Mouse (Mus musculus): ENCODE results near the gene Meis1. TPM values are rescaled to one million over a fixed set of nuclear protein-coding genes. Genes with fewer than 3 reads are reported as not detected.

The Meis1 gene
- polyA plus RNA-seq, 1 experiment from 2014 or later: 50.1 TPM

- Histone ChIP-seq H3K27ac (replicated peaks in 1 of 2; ENCODE audit: control insufficient read depth in 1 of 2, insufficient read depth in 1 of 2, low read depth in 2 of 2, low read length in 2 of 2) (no peak overlapping the region), H3K27me3 (ENCODE audit: control insufficient read depth, insufficient read depth, low read length) (no peaks in the 10 kb centered on the region)
- no peak for ATAC-seq (ENCODE audit: insufficient number of reproducible peaks, insufficient read depth, low FRiP score, low read depth)
Measured at GRCm38 (mm10) chr11:18883987-18884386, 134.8 kb downstream of the Meis1 start.

GRCm38 (mm10) chr11:18883507-18883881 is 135.3 kb downstream of the Meis1 start:
- H3K36me3 ChIP-seq (ENCODE audit: control insufficient read depth, insufficient read depth, low read length): peaks cover 40% of the 10 kb centered on the region
- H3K9ac ChIP-seq (ENCODE audit: low read length): no peak overlapping the region
- H3K4me2 ChIP-seq (ENCODE audit: low read length): no peak overlapping the region
- H3K4me3 ChIP-seq (ENCODE audit: control insufficient read depth in 1 of 2, insufficient read depth in 1 of 2, low read depth in 1 of 2, low read length in 2 of 2): no peak overlapping the region
- no peak overlapping the region for H3K27ac ChIP-seq (replicated peaks in 1 of 2; ENCODE audit: control insufficient read depth in 1 of 2, insufficient read depth in 1 of 2, low read depth in 2 of 2, low read length in 2 of 2)
- H3K4me1 ChIP-seq (ENCODE audit: control insufficient read depth in 2 of 2, insufficient read depth in 2 of 2, low read length in 2 of 2): peaks cover 7 to 17% of the 10 kb centered on the region in 2 experiments; a peak in 3 of 4 replicates
- H3K27me3 ChIP-seq (ENCODE audit: control insufficient read depth, insufficient read depth, low read length): no peaks in the 10 kb centered on the region
- ATAC-seq (ENCODE audit: insufficient number of reproducible peaks, insufficient read depth, low FRiP score, low read depth): no peak
- WGBS: 62% methylated on average over 2 of the region's 2 CpGs
- no peaks in the 10 kb centered on the region for H3K9me3 ChIP-seq (ENCODE audit: control insufficient read depth, low read length)

More at GRCm38 (mm10) chr11:18883987-18884386, 134.8 kb downstream of the Meis1 start:
- peaks cover 40% of the 10 kb centered on the region for H3K36me3 ChIP-seq (ENCODE audit: control insufficient read depth, insufficient read depth, low read length)
- H3K9me3 ChIP-seq (ENCODE audit: control insufficient read depth, low read length): no peaks in the 10 kb centered on the region
- 84% methylated on average over 3 of the region's 3 CpGs for WGBS
- peaks cover 7 to 19% of the 10 kb centered on the region in 2 experiments; a peak in 3 of 4 replicates for H3K4me1 ChIP-seq (ENCODE audit: control insufficient read depth in 2 of 2, insufficient read depth in 2 of 2, low read length in 2 of 2)
- no peak overlapping the region for H3K4me3 ChIP-seq (ENCODE audit: control insufficient read depth in 1 of 2, insufficient read depth in 1 of 2, low read depth in 1 of 2, low read length in 2 of 2)
- no peak overlapping the region for H3K4me2 ChIP-seq (ENCODE audit: low read length)
- H3K9ac ChIP-seq (ENCODE audit: low read length): no peak overlapping the region

DNA sequence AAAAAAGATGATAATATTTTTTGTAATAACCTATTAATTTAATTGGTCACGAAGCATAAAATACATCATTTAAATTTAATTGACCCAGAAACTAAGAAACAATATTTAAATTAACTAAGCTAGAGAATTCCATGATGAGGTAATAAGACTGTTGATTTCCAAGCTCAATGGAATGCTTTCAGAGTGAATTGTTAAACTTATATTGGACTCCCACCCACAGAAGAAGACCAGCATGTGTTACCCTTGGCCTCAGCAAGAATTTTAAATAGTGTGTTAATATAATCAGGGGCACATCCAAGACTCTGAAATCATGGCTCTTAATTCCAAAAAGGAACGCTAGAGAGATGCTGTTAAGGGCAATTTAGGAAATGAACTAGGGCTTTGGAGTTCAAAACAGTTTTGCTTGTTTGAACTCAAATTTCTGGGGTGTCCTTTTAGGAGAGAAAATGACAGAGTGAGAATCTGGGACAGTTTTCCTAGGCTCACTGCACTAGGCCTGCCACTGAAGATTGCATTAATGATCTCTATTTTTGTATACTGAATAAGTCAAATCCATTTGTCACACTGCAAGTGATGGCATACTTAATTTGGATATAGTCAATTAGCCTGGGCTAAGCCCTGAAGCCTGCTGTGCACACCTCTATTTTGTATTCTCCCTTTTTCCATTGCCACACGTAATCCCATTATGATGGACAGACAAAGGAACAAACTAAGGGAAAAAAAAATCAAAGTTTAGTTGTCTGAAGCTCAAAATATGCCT is 135.9 kb downstream of the Meis1 start:
- Histone ChIP-seq H3K4me1 (ENCODE audit: control insufficient read depth in 2 of 2, insufficient read depth in 2 of 2, low read length in 2 of 2) (peaks cover 7 to 12% of the 10 kb centered on the region in 2 experiments; a peak in 3 of 4 replicates), H3K9me3 (ENCODE audit: control insufficient read depth, low read length) (no peaks in the 10 kb centered on the region), H3K27ac (replicated peaks in 1 of 2; ENCODE audit: control insufficient read depth in 1 of 2, insufficient read depth in 1 of 2, low read depth in 2 of 2, low read length in 2 of 2) (no peak overlapping the region), H3K36me3 (ENCODE audit: control insufficient read depth, insufficient read depth, low read length) (peaks cover 40% of the 10 kb centered on the region), H3K27me3 (ENCODE audit: control insufficient read depth, insufficient read depth, low read length) (no peaks in the 10 kb centered on the region), H3K4me3 (ENCODE audit: control insufficient read depth in 1 of 2, insufficient read depth in 1 of 2, low read depth in 1 of 2, low read length in 2 of 2) (no peak overlapping the region), H3K4me2 (ENCODE audit: low read length) (no peak overlapping the region), H3K9ac (ENCODE audit: low read length) (no peak overlapping the region)
- WGBS: 90% methylated on average over 3 of the region's 3 CpGs
- ATAC-seq (ENCODE audit: insufficient number of reproducible peaks, insufficient read depth, low FRiP score, low read depth): no peak

GRCm38 (mm10) chr11:18882315-18882714 is 136.5 kb downstream of the Meis1 start:
- Histone ChIP-seq H3K27me3 (ENCODE audit: control insufficient read depth, insufficient read depth, low read length) (no peaks in the 10 kb centered on the region), H3K4me2 (ENCODE audit: low read length) (no peak overlapping the region), H3K9ac (ENCODE audit: low read length) (no peak overlapping the region), H3K27ac (replicated peaks in 1 of 2; ENCODE audit: control insufficient read depth in 1 of 2, insufficient read depth in 1 of 2, low read depth in 2 of 2, low read length in 2 of 2) (no peak overlapping the region), H3K4me3 (ENCODE audit: control insufficient read depth in 1 of 2, insufficient read depth in 1 of 2, low read depth in 1 of 2, low read length in 2 of 2) (no peak overlapping the region), H3K36me3 (ENCODE audit: control insufficient read depth, insufficient read depth, low read length) (peaks cover 40% of the 10 kb centered on the region), H3K9me3 (ENCODE audit: control insufficient read depth, low read length) (no peaks in the 10 kb centered on the region), H3K4me1 (ENCODE audit: control insufficient read depth in 2 of 2, insufficient read depth in 2 of 2, low read length in 2 of 2) (peaks cover 7 to 12% of the 10 kb centered on the region in 2 experiments; a peak in 3 of 4 replicates)
- 90% methylated on average over 5 of the region's 5 CpGs for WGBS
- ATAC-seq (ENCODE audit: insufficient number of reproducible peaks, insufficient read depth, low FRiP score, low read depth): no peak

GRCm38 (mm10) chr11:18880806-18881205 is 138.0 kb downstream of the Meis1 start:
- no peak overlapping the region for H3K9ac ChIP-seq (ENCODE audit: low read length)
- no peak for ATAC-seq (ENCODE audit: insufficient number of reproducible peaks, insufficient read depth, low FRiP score, low read depth)
- WGBS: 77% methylated on average over 5 of the region's 5 CpGs
- no peaks in the 10 kb centered on the region for H3K9me3 ChIP-seq (ENCODE audit: control insufficient read depth, low read length)
- H3K4me2 ChIP-seq (ENCODE audit: low read length): no peak overlapping the region
- H3K27me3 ChIP-seq (ENCODE audit: control insufficient read depth, insufficient read depth, low read length): no peaks in the 10 kb centered on the region
- peaks cover 40% of the 10 kb centered on the region for H3K36me3 ChIP-seq (ENCODE audit: control insufficient read depth, insufficient read depth, low read length)
- H3K4me3 ChIP-seq (ENCODE audit: control insufficient read depth in 1 of 2, insufficient read depth in 1 of 2, low read depth in 1 of 2, low read length in 2 of 2): no peak overlapping the region
- no peak overlapping the region for H3K27ac ChIP-seq (replicated peaks in 1 of 2; ENCODE audit: control insufficient read depth in 1 of 2, insufficient read depth in 1 of 2, low read depth in 2 of 2, low read length in 2 of 2)
- H3K4me1 ChIP-seq (ENCODE audit: control insufficient read depth in 2 of 2, insufficient read depth in 2 of 2, low read length in 2 of 2): peaks cover 13 to 15% of the 10 kb centered on the region in 2 experiments; a peak in 3 of 4 replicates

DNA sequence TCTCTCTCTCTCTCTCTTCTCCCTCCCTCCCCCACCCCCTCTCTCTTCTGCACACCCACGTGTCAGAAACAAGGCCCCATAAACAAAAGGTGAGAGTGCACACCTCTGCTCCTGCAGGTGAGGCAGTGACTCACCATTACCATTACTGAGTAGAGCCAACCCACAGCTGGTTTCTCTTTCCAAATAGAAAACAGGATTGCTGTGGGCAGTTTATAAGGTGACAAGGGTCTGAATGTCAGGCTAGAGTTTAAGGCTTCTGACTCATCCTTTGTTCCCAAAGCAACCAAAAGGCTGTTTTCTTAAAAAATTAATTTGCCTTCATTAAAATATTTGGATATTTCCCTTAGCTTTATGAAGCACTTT is 139.3 kb downstream of the Meis1 start:
- no peak for ATAC-seq (ENCODE audit: insufficient number of reproducible peaks, insufficient read depth, low FRiP score, low read depth)
- Histone ChIP-seq H3K27me3 (ENCODE audit: control insufficient read depth, insufficient read depth, low read length) (no peaks in the 10 kb centered on the region), H3K9me3 (ENCODE audit: control insufficient read depth, low read length) (no peaks in the 10 kb centered on the region), H3K4me1 (ENCODE audit: control insufficient read depth in 2 of 2, insufficient read depth in 2 of 2, low read length in 2 of 2) (peaks cover 11 to 18% of the 10 kb centered on the region in 2 experiments; a peak in 3 of 4 replicates), H3K27ac (replicated peaks in 1 of 2; ENCODE audit: control insufficient read depth in 1 of 2, insufficient read depth in 1 of 2, low read depth in 2 of 2, low read length in 2 of 2) (peak overlapping the region; percentile 34 to 58; a peak in 2 of 4 replicates), H3K9ac (ENCODE audit: low read length) (no peak overlapping the region), H3K4me2 (ENCODE audit: low read length) (peak overlapping the region; percentile 81), H3K36me3 (ENCODE audit: control insufficient read depth, insufficient read depth, low read length) (peaks cover 40% of the 10 kb centered on the region), H3K4me3 (ENCODE audit: control insufficient read depth in 1 of 2, insufficient read depth in 1 of 2, low read depth in 1 of 2, low read length in 2 of 2) (peak overlapping the region in 1 of 2 experiments; percentile 25; a peak in 1 of 4 replicates)
- WGBS: 0% methylated on average over 1 of the region's 1 CpGs

DNA sequence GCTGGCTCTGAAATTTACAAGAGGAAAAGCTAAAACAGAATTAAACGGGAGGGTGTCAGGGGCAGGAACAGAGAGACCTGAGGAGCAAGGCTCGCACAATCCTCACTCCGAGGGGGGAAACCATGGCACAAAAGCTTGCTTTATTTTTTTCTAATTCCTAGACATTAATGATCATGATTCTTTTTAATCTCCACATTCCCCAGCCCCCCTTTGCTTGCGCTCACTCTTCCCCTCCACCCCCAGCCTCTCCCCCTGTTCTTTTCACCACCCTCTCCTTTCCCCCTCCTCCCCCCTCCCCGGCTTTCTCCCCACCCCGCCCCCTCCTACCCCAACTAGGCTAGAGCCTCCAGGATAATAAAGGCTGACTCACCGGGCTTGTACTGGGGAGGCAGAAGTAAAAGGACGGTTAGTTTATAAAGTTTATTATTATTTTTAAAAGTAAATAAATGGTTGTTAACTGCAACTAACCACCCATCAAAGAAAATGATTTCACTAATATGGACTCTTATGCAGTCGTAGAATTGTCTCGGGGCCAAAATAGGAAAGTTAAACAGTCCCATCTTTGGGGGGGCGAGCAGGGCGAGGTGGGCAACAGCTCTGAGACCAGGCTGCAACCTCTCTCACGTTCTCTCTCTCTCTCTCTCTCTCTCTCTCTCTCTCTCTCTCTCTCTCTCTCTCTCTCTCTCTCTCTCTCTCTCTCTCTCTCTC is 139.9 kb downstream of the Meis1 start:
- Histone ChIP-seq H3K27ac (replicated peaks in 1 of 2; ENCODE audit: control insufficient read depth in 1 of 2, insufficient read depth in 1 of 2, low read depth in 2 of 2, low read length in 2 of 2) (peak overlapping the region; percentile 77 to 94), H3K9ac (ENCODE audit: low read length) (peak overlapping the region; percentile 82)
- WGBS: 3% methylated on average over 13 of the region's 13 CpGs

More for the DNA sequence above, 139.9 kb downstream of the Meis1 start:
- peaks cover 35% of the 10 kb centered on the region for H3K36me3 ChIP-seq (ENCODE audit: control insufficient read depth, insufficient read depth, low read length)
- no peaks in the 10 kb centered on the region; the same call in 1 of the 2 replicates for H3K27me3 ChIP-seq (ENCODE audit: control insufficient read depth, insufficient read depth, low read length)
- peak overlapping the region; percentile 81 for H3K4me2 ChIP-seq (ENCODE audit: low read length)
- H3K9me3 ChIP-seq (ENCODE audit: control insufficient read depth, low read length): no peaks in the 10 kb centered on the region
- peaks cover 11 to 21% of the 10 kb centered on the region in 2 experiments for H3K4me1 ChIP-seq (ENCODE audit: control insufficient read depth in 2 of 2, insufficient read depth in 2 of 2, low read length in 2 of 2)
- ATAC-seq (ENCODE audit: insufficient number of reproducible peaks, insufficient read depth, low FRiP score, low read depth): no peak
- H3K4me3 ChIP-seq (ENCODE audit: control insufficient read depth in 1 of 2, insufficient read depth in 1 of 2, low read depth in 1 of 2, low read length in 2 of 2): peak overlapping the region; percentile 39 to 45

All from heart, embryonic 14.5 days (tissue).